Mouse (Mus musculus) T-helper 1 cell (primary cell): ENCODE results near the gene Atf7.
"Not testable (repeated sequence)": the region's sequence is repeated elsewhere in the genome, so short reads cannot be mapped to it uniquely, and the experiment has no call there.

ENCODE experiments used
- in situ Hi-C: fragments of 300-600 bp; cut with MboI, MseI; formaldehyde crosslinking; loops from one replicate; pipeline ENCODE4 v1.15.1; 2025; ENCODE audit warnings: high pct_unique_total_duplicates

Gene Atf7

GRCm38 (mm10) chr15:102620765-102621164 is 4.5 kb downstream of the Atf7 start:
- in situ Hi-C loops: no loop called here

GRCm38 (mm10) chr15:102619486-102619885 is 5.8 kb downstream of the Atf7 start:
- in situ Hi-C loops: no loop called here

- in situ Hi-C loops: no loop called here
Observed at GRCm38 (mm10) chr15:102617654-102618053, 7.6 kb downstream of the Atf7 start.

- in situ Hi-C loops: no loop called here
Observed at GRCm38 (mm10) chr15:102616174-102616573, 9.1 kb downstream of the Atf7 start.

GRCm38 (mm10) chr15:102614224-102614623 is 11.0 kb downstream of the Atf7 start:
- in situ Hi-C loops: no loop called here

- in situ Hi-C loops: no loop called here
Observed at GRCm38 (mm10) chr15:102612966-102613365, 12.3 kb downstream of the Atf7 start.

GRCm38 (mm10) chr15:102608586-102608985 is 16.7 kb downstream of the Atf7 start:
- in situ Hi-C loops: not testable (repeated sequence)

- in situ Hi-C loops: no loop called here
Observed at GRCm38 (mm10) chr15:102593996-102594656, 31.1 kb downstream of the Atf7 start.

- in situ Hi-C loops: no loop called here
Observed at GRCm38 (mm10) chr15:102592674-102593073, 32.6 kb downstream of the Atf7 start.

GRCm38 (mm10) chr15:102590567-102590966 is 34.7 kb downstream of the Atf7 start:
- in situ Hi-C loops: no loop called here

- in situ Hi-C loops: no loop called here
Observed at GRCm38 (mm10) chr15:102589826-102590225, 35.4 kb downstream of the Atf7 start.

- in situ Hi-C loops: no loop called here
Observed at GRCm38 (mm10) chr15:102585501-102585900, 39.8 kb downstream of the Atf7 start.

GRCm38 (mm10) chr15:102583708-102584383 is 41.4 kb downstream of the Atf7 start:
- in situ Hi-C loops: no loop called here

- in situ Hi-C loops: no loop called here
Observed at GRCm38 (mm10) chr15:102581205-102581604, 44.1 kb downstream of the Atf7 start.

- in situ Hi-C loops: no loop called here
Observed at GRCm38 (mm10) chr15:102578351-102578750, 46.9 kb downstream of the Atf7 start.

- in situ Hi-C loops: no loop called here
Observed at GRCm38 (mm10) chr15:102576972-102577371, 48.3 kb downstream of the Atf7 start.

- in situ Hi-C loops: no loop called here
Observed at GRCm38 (mm10) chr15:102572081-102572480, 53.2 kb downstream of the Atf7 start.

- in situ Hi-C loops: no loop called here
Observed at GRCm38 (mm10) chr15:102567849-102568248, 57.4 kb downstream of the Atf7 start.

- in situ Hi-C loops: loop anchor here (5.0 kb wide), 1 partner anchor 64 kb away; the partner anchor contains the start of genes Atf7 and Gm28047
Observed at GRCm38 (mm10) chr15:102563681-102564080, 61.6 kb downstream of the Atf7 start.

- in situ Hi-C loops: loop anchor here (5.0 kb wide), 1 partner anchor 64 kb away; the partner anchor contains the start of genes Atf7 and Gm28047
Observed at GRCm38 (mm10) chr15:102563061-102563460, 62.2 kb downstream of the Atf7 start.

GRCm38 (mm10) chr15:102562491-102562890 is 62.8 kb downstream of the Atf7 start:
- in situ Hi-C loops: loop anchor here (5.0 kb wide), 1 partner anchor 65 kb away; the partner anchor contains the start of genes Atf7 and Gm28047

- in situ Hi-C loops: no loop called here
Observed at GRCm38 (mm10) chr15:102557580-102557979, 67.7 kb downstream of the Atf7 start.

- in situ Hi-C loops: no loop called here
Observed at GRCm38 (mm10) chr15:102555581-102555980, 69.7 kb downstream of the Atf7 start.
